Mouse (Mus musculus) lung, postnatal 0 days (tissue): ENCODE measurements around the gene Tcf7.

ENCODE experiments used
- CTCF ChIP-seq: IDR thresholded peaks from 2 replicates; pipeline ENCODE4 v1.5.1; 2016; ENCODE audit warnings: antibody characterized with exemption, mild to moderate bottlenecking
- EP300 ChIP-seq: IDR thresholded peaks from 2 replicates; pipeline ENCODE4 v1.6.1; 2016; ENCODE audit warnings: antibody characterized with exemption, mild to moderate bottlenecking, control low read depth

DNA sequence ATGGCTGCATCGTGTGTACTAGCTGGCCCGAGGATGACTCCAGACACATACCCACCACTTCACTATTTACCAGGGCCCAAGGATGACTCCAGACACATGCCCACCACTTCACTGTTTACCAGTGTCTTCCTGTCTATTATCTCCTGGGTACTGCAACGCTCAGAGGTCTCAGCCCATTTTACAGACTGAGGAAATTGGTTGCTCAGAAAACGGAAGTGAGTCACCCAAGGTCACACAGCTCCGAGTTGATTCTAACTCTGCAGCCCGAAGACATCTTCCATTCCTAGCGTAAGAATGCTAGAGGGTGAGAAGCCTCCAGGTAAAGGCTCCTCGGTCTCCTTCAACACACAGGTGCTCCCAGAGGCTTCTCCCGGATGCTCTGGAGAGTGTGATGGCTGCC, 11.3 kb upstream of the Tcf7 start:
- TF ChIP-seq CTCF (no peak), EP300 (no peak)
